Mouse (Mus musculus) intestine, embryonic 14.5 days (tissue): Measurements from ENCODE around the gene Tcf7l2. TPM values are rescaled to one million over a fixed set of nuclear protein-coding genes. Genes with fewer than 3 reads are reported as not detected.

Experiments
- ATAC-seq: fragments of 200-750 bp; cut with Nextera tagmentation; replicated peaks from 2 replicates; pipeline ENCODE4 v1.8.0; 2017; ENCODE audit warnings: low read depth, moderate number of reproducible peaks, moderate TSS enrichment, moderate library complexity; ENCODE audit not compliant: low FRiP score, low TSS enrichment
- DNase-seq: peaks from one replicate; pipeline ENCODE4 v3.0.0-alpha.2; 2018; ENCODE audit warnings: low spot score
- H3K27ac ChIP-seq: fragments of 300-500 bp; sonication (generic); 2 replicates; pipeline ENCODE4 v1.5.1; 2014; ENCODE audit warnings: low read depth, mild to moderate bottlenecking, control low read depth
- H3K27me3 ChIP-seq: fragments of 300-500 bp; sonication (generic); replicated peaks from 2 replicates; pipeline ENCODE4 v1.6.1; 2014; ENCODE audit warnings: low read length, control low read depth; ENCODE audit not compliant: control insufficient read depth, insufficient read depth
- H3K36me3 ChIP-seq: fragments of 300-500 bp; sonication (generic); 2 replicates; pipeline ENCODE4 v1.6.1; 2014; ENCODE audit warnings: low read length, control low read depth; ENCODE audit not compliant: control insufficient read depth, insufficient read depth
- H3K4me1 ChIP-seq: fragments of 300-500 bp; sonication (generic); replicated peaks from 2 replicates; pipeline ENCODE4 v1.6.1; 2014; ENCODE audit warnings: low read length, control low read depth, mixed read lengths; ENCODE audit not compliant: control insufficient read depth, insufficient read depth
- H3K4me2 ChIP-seq: fragments of 300-500 bp; sonication (generic); 2 replicates; pipeline ENCODE4 v1.6.1; 2014; ENCODE audit warnings: low read length
- H3K4me3 ChIP-seq: fragments of 300-500 bp; sonication (generic); 2 replicates; pipeline ENCODE4 v1.5.1; 2014; ENCODE audit warnings: low read depth, low read length, control low read depth, mixed read lengths
- H3K9ac ChIP-seq: fragments of 300-500 bp; sonication (generic); 2 replicates; pipeline ENCODE4 v1.6.1; 2014; ENCODE audit warnings: mild to moderate bottlenecking, low read length
- H3K9me3 ChIP-seq: fragments of 300-500 bp; sonication (generic); 2 replicates; pipeline ENCODE4 v1.6.1; 2016; ENCODE audit warnings: low read length, control low read depth; ENCODE audit not compliant: control insufficient read depth
- WGBS: fragments of 180-500 bp; shearing (Covaris S2); extraction: QIAGEN DNeasy Blood & Tissue Kit; methylation state at CpG from one replicate; pipeline ENCODE4 v1.1.7; 2014; 5-methylcytosine and 5-hydroxymethylcytosine counted together
- polyA plus RNA-seq: library from polyadenylated mRNA; unstranded; fragments of >200 nt; fragmentation: Nextera tagmentation; extraction: Ambion mirVana; gene quantifications from 2 replicates; pipeline ENCODE4 v1.2.1, GENCODE M21; 2014

Tcf7l2 gene
- polyA plus RNA-seq, 1 experiment from 2014 or later, result 97.2 TPM

- H3K9me3 ChIP-seq, result no peaks in the 10 kb centered on the region
- H3K4me1 ChIP-seq, result peaks cover 9% of the 10 kb centered on the region
- H3K27ac ChIP-seq, result no peak overlapping the region
- H3K9ac ChIP-seq, result no peak overlapping the region
- no peak for ATAC-seq
- 94% methylated on average over 5 of the region's 5 CpGs for WGBS
- no peaks in the 10 kb centered on the region for H3K27me3 ChIP-seq
- no peak for DNase-seq
- no peaks in the 10 kb centered on the region for H3K36me3 ChIP-seq
- no peak overlapping the region for H3K4me3 ChIP-seq
- H3K4me2 ChIP-seq, result no peak overlapping the region
Observed at GRCm38 (mm10) chr19:55794946-55795340, 53.3 kb downstream of the Tcf7l2 start.

GRCm38 (mm10) chr19:55795349-55795748 is 53.7 kb downstream of the Tcf7l2 start:
- ATAC-seq (no peak), DNase-seq (no peak)
- no peak overlapping the region for H3K27ac ChIP-seq
- H3K4me1 ChIP-seq, result peaks cover 5% of the 10 kb centered on the region
- no peaks in the 10 kb centered on the region for H3K36me3 ChIP-seq
- 77% methylated on average over 7 of the region's 7 CpGs for WGBS
- H3K27me3 ChIP-seq, result no peaks in the 10 kb centered on the region
- H3K4me3 ChIP-seq, result no peak overlapping the region
- no peaks in the 10 kb centered on the region for H3K9me3 ChIP-seq
- no peak overlapping the region for H3K4me2 ChIP-seq
- no peak overlapping the region for H3K9ac ChIP-seq

- Histone ChIP-seq H3K4me1 (peaks cover 5% of the 10 kb centered on the region; the same call in 1 of the 2 replicates), H3K27me3 (no peaks in the 10 kb centered on the region), H3K9me3 (no peaks in the 10 kb centered on the region), H3K4me3 (no peak overlapping the region), H3K4me2 (no peak overlapping the region), H3K36me3 (no peaks in the 10 kb centered on the region), H3K27ac (no peak overlapping the region), H3K9ac (no peak overlapping the region)
- 75% methylated on average over 3 of the region's 3 CpGs for WGBS
- ATAC-seq (0 out of 2 replicates have a peak, but pooled peaks have one; percentile 30), DNase-seq (no peak)
Observed at GRCm38 (mm10) chr19:55797834-55798233, 56.2 kb downstream of the Tcf7l2 start.

- Histone ChIP-seq H3K9me3 (no peaks in the 10 kb centered on the region), H3K27ac (no peak overlapping the region), H3K9ac (no peak overlapping the region), H3K27me3 (no peaks in the 10 kb centered on the region), H3K4me3 (no peak overlapping the region), H3K36me3 (no peaks in the 10 kb centered on the region), H3K4me1 (peaks cover 5% of the 10 kb centered on the region; the same call in 1 of the 2 replicates), H3K4me2 (no peak overlapping the region)
- ATAC-seq (no peak), DNase-seq (no peak)
Observed at GRCm38 (mm10) chr19:55799411-55799810, 57.8 kb downstream of the Tcf7l2 start.

- no peak for ATAC-seq
- Histone ChIP-seq H3K9ac (no peak overlapping the region), H3K27me3 (no peaks in the 10 kb centered on the region), H3K27ac (no peak overlapping the region), H3K36me3 (no peaks in the 10 kb centered on the region), H3K9me3 (no peaks in the 10 kb centered on the region), H3K4me2 (no peak overlapping the region), H3K4me3 (no peak overlapping the region), H3K4me1 (peaks cover 5% of the 10 kb centered on the region; the same call in 1 of the 2 replicates)
- DNase-seq, result no peak
- 94% methylated on average over 4 of the region's 4 CpGs for WGBS
Observed at GRCm38 (mm10) chr19:55800059-55800458, 58.4 kb downstream of the Tcf7l2 start.

GRCm38 (mm10) chr19:55803121-55803520 is 61.5 kb downstream of the Tcf7l2 start:
- H3K36me3 ChIP-seq, result no peaks in the 10 kb centered on the region
- H3K9me3 ChIP-seq, result no peaks in the 10 kb centered on the region
- no peak overlapping the region for H3K9ac ChIP-seq
- H3K27ac ChIP-seq, result no peak overlapping the region
- H3K4me2 ChIP-seq, result no peak overlapping the region
- WGBS, result 59% methylated on average over 1 of the region's 1 CpGs
- ATAC-seq, result no peak
- no peak overlapping the region for H3K4me3 ChIP-seq
- DNase-seq, result no peak
- no peaks in the 10 kb centered on the region for H3K27me3 ChIP-seq
- peaks cover 16% of the 10 kb centered on the region for H3K4me1 ChIP-seq

- Histone ChIP-seq H3K4me3 (no peak overlapping the region), H3K9ac (no peak overlapping the region), H3K27ac (no peak overlapping the region), H3K4me1 (peaks cover 16% of the 10 kb centered on the region), H3K27me3 (no peaks in the 10 kb centered on the region), H3K4me2 (no peak overlapping the region), H3K9me3 (no peaks in the 10 kb centered on the region), H3K36me3 (no peaks in the 10 kb centered on the region)
- no peak for ATAC-seq
- WGBS, result 87% methylated on average over 12 of the region's 12 CpGs
- no peak for DNase-seq
Observed at GRCm38 (mm10) chr19:55803797-55804196, 62.2 kb downstream of the Tcf7l2 start.

GRCm38 (mm10) chr19:55804795-55805194 is 63.2 kb downstream of the Tcf7l2 start:
- Histone ChIP-seq H3K4me3 (no peak overlapping the region), H3K4me1 (peaks cover 21% of the 10 kb centered on the region), H3K27ac (no peak overlapping the region), H3K27me3 (no peaks in the 10 kb centered on the region), H3K4me2 (no peak overlapping the region), H3K9ac (no peak overlapping the region), H3K9me3 (no peaks in the 10 kb centered on the region), H3K36me3 (no peaks in the 10 kb centered on the region)
- ATAC-seq (no peak), DNase-seq (no peak)
- 81% methylated on average over 7 of the region's 7 CpGs for WGBS

- peaks cover 21% of the 10 kb centered on the region for H3K4me1 ChIP-seq
- 0 out of 2 replicates have a peak overlapping the region, but pooled peaks have one; percentile 4 for H3K4me2 ChIP-seq
- H3K9ac ChIP-seq, result 0 out of 2 replicates have a peak overlapping the region, but pooled peaks have one; percentile 22
- ATAC-seq (no peak), DNase-seq (no peak)
- peak overlapping the region; percentile 27; the same call in 1 of the 2 replicates for H3K27ac ChIP-seq
- no peaks in the 10 kb centered on the region for H3K27me3 ChIP-seq
- H3K9me3 ChIP-seq, result no peaks in the 10 kb centered on the region
- WGBS, result 31% methylated on average over 12 of the region's 12 CpGs
- H3K36me3 ChIP-seq, result no peaks in the 10 kb centered on the region
- no peak overlapping the region for H3K4me3 ChIP-seq
Observed at GRCm38 (mm10) chr19:55806434-55807193, 65.0 kb downstream of the Tcf7l2 start.
